Mouse (Mus musculus) ES-Bruce4 (cell line): Measurements from ENCODE around the gene Pde4d.

Experiments used
- CTCF ChIP-seq: IDR thresholded peaks from one replicate; pipeline ENCODE4 v1.8.1; 2011; ENCODE audit warnings: low read depth, low read length
- EP300 ChIP-seq: IDR thresholded peaks from 2 replicates; pipeline ENCODE4 v1.6.1; 2011; ENCODE audit warnings: low read depth, low read length; ENCODE audit not compliant: insufficient read depth
- POLR2A ChIP-seq: IDR thresholded peaks from one replicate; pipeline ENCODE4 v1.8.1; 2011; ENCODE audit warnings: low read length; ENCODE audit not compliant: insufficient read depth

- TF ChIP-seq CTCF = no peak
- TF ChIP-seq POLR2A = no peak
- TF ChIP-seq EP300 = no peak
These were observed 313.5 kb downstream of the Pde4d start for GRCm38 (mm10) chr13:108763295-108763694.
